Mouse (Mus musculus) midbrain, embryonic 12.5 days (tissue): ENCODE measurements around the gene Thap7. TPM values are rescaled to one million over a fixed set of nuclear protein-coding genes. Genes with fewer than 3 reads are reported as not detected.
A peak's percentile ranks its signal among the peaks of the same experiment; 100 is the strongest.
"Not testable (repeated sequence)": the region's sequence is repeated elsewhere in the genome, so short reads cannot be mapped to it uniquely, and the experiment has no call there.

Experiments used
- ATAC-seq: fragments of 200-750 bp; cut with Nextera tagmentation; 2 replicates; pipeline ENCODE4 v1.8.0; 2017; ENCODE audit warnings: low read depth, moderate TSS enrichment, moderate library complexity; ENCODE audit not compliant: low FRiP score
- H3K27ac ChIP-seq: fragments of 300-500 bp; sonication (generic); replicated peaks from 2 replicates; pipeline ENCODE4 v1.5.1; 2016; ENCODE audit warnings: mild to moderate bottlenecking
- H3K27me3 ChIP-seq: fragments of 300-500 bp; sonication (generic); 2 replicates; pipeline ENCODE4 v1.6.1; 2016; ENCODE audit warnings: mild to moderate bottlenecking
- H3K36me3 ChIP-seq: fragments of 300-500 bp; sonication (generic); 2 replicates; pipeline ENCODE4 v1.6.1; 2016
- H3K4me1 ChIP-seq: fragments of 300-500 bp; sonication (generic); 2 replicates; pipeline ENCODE4 v1.6.1; 2016
- H3K4me2 ChIP-seq: fragments of 300-500 bp; sonication (generic); replicated peaks from 2 replicates; pipeline ENCODE4 v1.6.1; 2016; ENCODE audit warnings: mild to moderate bottlenecking, moderate library complexity
- H3K4me3 ChIP-seq: fragments of 300-500 bp; sonication (generic); 2 replicates; pipeline ENCODE4 v1.5.1; 2016; ENCODE audit warnings: mild to moderate bottlenecking
- H3K9ac ChIP-seq: fragments of 300-500 bp; sonication (generic); replicated peaks from 2 replicates; pipeline ENCODE4 v1.6.1; 2016; ENCODE audit warnings: mild to moderate bottlenecking, moderate library complexity
- H3K9me3 ChIP-seq: fragments of 300-500 bp; sonication (generic); 2 replicates; pipeline ENCODE4 v1.6.1; 2016; ENCODE audit warnings: mild to moderate bottlenecking
- WGBS: fragments of 180-500 bp; shearing (Covaris S2); methylation state at CpG from one replicate; pipeline ENCODE4 v1.1.7; 2016; 5-methylcytosine and 5-hydroxymethylcytosine counted together
- polyA plus RNA-seq: library from polyadenylated mRNA; unstranded; fragments of >200 nt; fragmentation: Nextera tagmentation; extraction: Ambion mirVana; gene quantifications from 2 replicates; pipeline ENCODE4 v1.2.1, GENCODE M21; 2016

Thap7 gene
- polyA plus RNA-seq, 1 experiment from 2014 or later = 61.2 TPM

DNA sequence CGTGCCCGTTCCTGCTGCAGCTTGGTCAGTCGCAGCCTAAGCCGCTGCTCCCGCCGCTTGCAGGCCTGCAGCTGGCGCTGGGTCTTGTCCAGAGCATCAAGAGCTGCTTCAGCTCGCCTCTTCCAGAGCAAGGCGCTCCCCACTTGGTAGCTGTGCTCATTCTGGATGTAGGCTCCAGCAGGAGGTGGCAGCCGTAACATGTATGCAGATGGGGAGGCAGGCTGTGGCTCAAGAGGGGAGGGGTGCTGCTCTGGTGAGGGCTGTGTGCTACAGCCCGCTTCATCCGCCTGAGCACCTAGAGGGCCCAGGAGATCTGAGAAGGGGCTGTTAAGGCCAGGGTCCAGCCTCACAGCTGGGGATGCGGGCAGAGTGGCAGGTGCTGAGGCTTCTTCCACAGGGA is 2.7 kb downstream of the Thap7 start:
- no peak overlapping the region for H3K9ac ChIP-seq
- H3K36me3 ChIP-seq = peaks cover 55% of the 10 kb centered on the region
- H3K27me3 ChIP-seq = no peaks in the 10 kb centered on the region
- no peak overlapping the region for H3K4me3 ChIP-seq
- H3K4me2 ChIP-seq = no peak overlapping the region
- peak overlapping the region; percentile 46; the same call in 1 of the 2 replicates for H3K27ac ChIP-seq
- ATAC-seq = no peak
- H3K4me1 ChIP-seq = peaks cover 22% of the 10 kb centered on the region
- H3K9me3 ChIP-seq = no peaks in the 10 kb centered on the region
- 89% methylated on average over 13 of the region's 13 CpGs for WGBS

DNA sequence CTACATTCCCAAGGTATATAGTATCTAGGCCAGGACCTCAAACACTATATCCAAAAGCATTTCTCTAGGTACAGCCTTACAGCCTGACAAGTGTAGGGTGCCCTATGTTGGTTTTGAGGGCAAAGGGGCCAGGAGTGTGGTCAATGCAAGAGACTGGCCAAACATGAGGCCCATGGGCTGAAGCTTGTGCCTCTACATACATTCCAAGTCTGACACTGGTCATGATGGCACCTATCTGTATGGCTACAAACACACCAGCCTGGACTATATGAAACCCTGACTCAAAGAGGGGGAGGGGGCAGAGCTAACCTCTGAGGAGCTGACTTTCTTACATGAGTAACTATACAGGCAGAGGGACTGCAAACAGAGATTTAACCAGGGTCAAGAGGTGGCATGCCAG is 3.3 kb downstream of the Thap7 start:
- peaks cover 22% of the 10 kb centered on the region for H3K4me1 ChIP-seq
- no peaks in the 10 kb centered on the region for H3K9me3 ChIP-seq
- no peaks in the 10 kb centered on the region for H3K27me3 ChIP-seq
- ATAC-seq = no peak
- no peak overlapping the region for H3K9ac ChIP-seq
- H3K27ac ChIP-seq = no peak overlapping the region
- no peak overlapping the region for H3K4me3 ChIP-seq
- peaks cover 61% of the 10 kb centered on the region for H3K36me3 ChIP-seq
- no peak overlapping the region for H3K4me2 ChIP-seq

DNA sequence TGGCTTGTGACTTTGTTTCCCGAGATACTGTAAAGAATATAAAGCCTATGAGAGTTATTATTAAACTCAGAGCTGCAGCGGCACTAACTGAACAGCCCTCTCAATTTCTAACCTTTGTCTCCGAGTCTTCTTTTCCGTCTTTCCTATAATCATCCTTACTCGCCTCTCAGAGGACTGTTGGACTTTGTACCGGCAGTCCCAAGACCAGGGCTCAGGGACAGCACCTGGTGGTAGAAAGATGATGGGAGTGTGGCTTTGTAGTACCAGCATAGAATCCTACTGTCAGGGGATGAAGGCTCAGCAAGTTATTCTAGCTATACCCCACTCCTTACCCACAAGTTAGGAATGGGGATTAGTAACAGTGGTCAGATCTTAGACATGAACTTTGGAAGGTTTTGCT is 4.7 kb downstream of the Thap7 start:
- WGBS = 96% methylated on average over 6 of the region's 6 CpGs
- Histone ChIP-seq H3K4me1 (peaks cover 10% of the 10 kb centered on the region), H3K27ac (no peak overlapping the region), H3K9ac (no peak overlapping the region), H3K4me3 (no peak overlapping the region), H3K9me3 (no peaks in the 10 kb centered on the region), H3K27me3 (no peaks in the 10 kb centered on the region), H3K36me3 (peaks cover 75% of the 10 kb centered on the region), H3K4me2 (no peak overlapping the region)
- no peak for ATAC-seq

DNA sequence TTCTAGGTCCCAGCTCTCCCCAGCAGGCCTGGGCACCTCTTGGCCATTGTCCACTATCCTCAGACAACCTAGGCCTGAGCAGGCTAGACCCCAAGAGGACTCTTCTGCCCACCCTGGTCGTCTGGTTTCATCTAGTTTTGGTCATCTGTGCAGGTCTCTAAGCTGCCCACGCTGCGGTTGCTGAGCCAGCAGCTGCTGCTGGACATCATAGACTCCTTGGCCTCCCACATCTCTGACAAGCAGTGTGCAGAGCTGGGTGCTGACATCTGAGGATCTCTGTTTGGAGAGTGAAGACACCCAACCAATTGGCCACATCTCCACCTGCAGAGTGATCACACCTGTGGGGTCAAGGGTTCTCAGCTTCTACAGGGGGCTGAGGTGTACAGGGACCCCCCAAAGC is 5.4 kb downstream of the Thap7 start:
- 89% methylated on average over 3 of the region's 3 CpGs for WGBS
- Histone ChIP-seq H3K9me3 (no peaks in the 10 kb centered on the region), H3K4me2 (no peak overlapping the region), H3K27me3 (no peaks in the 10 kb centered on the region), H3K4me1 (peaks cover 10% of the 10 kb centered on the region), H3K9ac (no peak overlapping the region), H3K36me3 (peaks cover 82% of the 10 kb centered on the region), H3K27ac (no peak overlapping the region), H3K4me3 (no peak overlapping the region)
- ATAC-seq = no peak

DNA sequence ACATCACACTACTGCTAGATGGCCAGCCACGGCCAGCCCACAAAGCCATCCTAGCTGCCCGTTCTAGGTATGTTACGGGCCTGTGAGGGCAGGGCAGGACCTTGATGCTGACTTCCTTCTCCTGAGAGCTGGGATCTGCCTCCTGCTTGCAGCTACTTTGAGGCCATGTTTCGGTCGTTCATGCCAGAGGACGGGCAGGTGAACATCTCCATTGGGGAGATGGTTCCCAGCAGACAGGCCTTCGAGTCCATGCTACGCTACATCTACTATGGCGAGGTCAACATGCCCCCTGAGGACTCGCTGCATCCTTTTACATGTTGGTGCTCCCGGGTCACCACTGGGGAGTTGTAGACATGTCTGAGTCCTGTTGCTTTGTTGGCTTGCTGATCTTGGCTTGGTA is 6.8 kb downstream of the Thap7 start:
- 95% methylated on average over 11 of the region's 11 CpGs for WGBS
- no peaks in the 10 kb centered on the region for H3K27me3 ChIP-seq
- no peak overlapping the region for H3K4me2 ChIP-seq
- no peaks in the 10 kb centered on the region for H3K9me3 ChIP-seq
- H3K36me3 ChIP-seq = peaks cover 96% of the 10 kb centered on the region
- no peak overlapping the region for H3K27ac ChIP-seq
- H3K4me3 ChIP-seq = no peak overlapping the region
- H3K9ac ChIP-seq = no peak overlapping the region
- H3K4me1 ChIP-seq = no peaks in the 10 kb centered on the region
- no peak for ATAC-seq

DNA sequence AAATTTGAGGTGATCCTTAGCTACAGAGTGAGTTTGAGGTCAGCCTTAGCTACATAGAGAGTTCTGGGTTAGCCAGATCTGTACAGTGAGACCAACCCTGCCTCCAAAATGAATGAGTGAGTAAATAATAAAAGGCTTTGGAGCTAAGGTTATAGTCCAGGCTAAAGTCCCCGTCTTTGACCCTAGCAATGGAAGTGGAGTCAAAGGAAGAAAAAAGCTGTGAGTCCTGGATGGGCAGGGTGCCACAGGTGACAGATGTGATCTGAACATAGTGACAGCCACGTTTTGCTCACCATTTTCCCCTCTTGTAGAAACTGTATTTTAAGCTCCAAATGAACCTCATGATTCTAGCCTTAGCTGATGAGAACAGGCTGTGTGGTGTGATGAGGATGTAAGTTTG is 12.0 kb downstream of the Thap7 start:
- ATAC-seq = no peak
- no peak overlapping the region for H3K9ac ChIP-seq
- H3K9me3 ChIP-seq = no peaks in the 10 kb centered on the region
- H3K27me3 ChIP-seq = no peaks in the 10 kb centered on the region
- WGBS = 74% methylated on average over 2 of the region's 2 CpGs
- H3K36me3 ChIP-seq = peaks cover 96% of the 10 kb centered on the region
- no peak overlapping the region for H3K4me3 ChIP-seq
- H3K27ac ChIP-seq = no peak overlapping the region
- no peaks in the 10 kb centered on the region for H3K4me1 ChIP-seq
- H3K4me2 ChIP-seq = no peak overlapping the region

DNA sequence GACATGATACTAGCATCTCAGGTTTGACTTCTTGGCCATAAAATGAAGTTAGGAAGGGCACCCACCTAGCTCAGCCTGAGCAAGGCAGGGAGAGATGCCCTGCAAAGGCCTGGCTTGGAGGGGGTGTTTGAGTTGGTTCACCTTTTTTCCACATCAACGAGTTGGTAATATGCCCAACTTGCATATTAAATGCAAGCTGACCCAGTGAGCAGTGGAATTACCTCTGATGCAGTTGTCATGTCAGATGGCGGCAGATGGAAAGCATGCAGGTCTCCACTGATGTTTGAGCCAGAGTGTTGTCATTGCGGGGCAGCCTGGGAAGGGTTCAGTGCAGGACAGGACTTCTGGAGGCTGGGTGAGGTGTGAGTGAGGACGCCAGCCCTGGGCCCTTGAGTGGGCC is 19.5 kb downstream of the Thap7 start:
- peaks cover 50% of the 10 kb centered on the region for H3K36me3 ChIP-seq

DNA sequence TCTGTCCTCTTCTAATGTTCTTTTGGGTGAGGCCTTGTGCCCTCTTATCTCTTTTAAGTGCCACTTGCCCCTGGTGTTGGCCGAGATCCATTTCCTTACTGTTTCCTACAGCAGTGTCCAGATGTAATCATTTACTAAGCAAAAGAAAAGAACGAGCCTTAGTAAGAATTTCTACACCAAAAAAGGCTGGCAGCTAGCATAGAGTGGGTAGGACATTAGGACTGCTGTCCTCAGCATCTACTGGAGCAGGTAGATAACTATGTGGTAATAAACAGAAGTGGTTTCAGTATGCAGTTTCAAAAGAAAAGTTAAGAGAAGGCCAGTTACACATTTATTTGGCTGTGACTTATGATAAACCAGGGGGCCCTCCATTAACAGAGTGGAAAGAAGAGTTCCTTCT is 20.2 kb downstream of the Thap7 start:
- Histone ChIP-seq H3K4me1 (peaks cover 15% of the 10 kb centered on the region), H3K4me3 (no peak overlapping the region), H3K9me3 (no peaks in the 10 kb centered on the region), H3K27ac (no peak overlapping the region), H3K4me2 (peak overlapping the region; percentile 78), H3K9ac (0 out of 2 replicates have a peak overlapping the region, but pooled peaks have one; percentile 7), H3K27me3 (peaks cover 4% of the 10 kb centered on the region; the same call in 1 of the 2 replicates), H3K36me3 (peaks cover 43% of the 10 kb centered on the region)
- no peak for ATAC-seq
- 93% methylated on average over 2 of the region's 2 CpGs for WGBS

More for the DNA sequence above, 19.5 kb downstream of the Thap7 start:
- WGBS = 95% methylated on average over 4 of the region's 4 CpGs
- Histone ChIP-seq H3K4me2 (no peak overlapping the region), H3K9me3 (no peaks in the 10 kb centered on the region), H3K9ac (no peak overlapping the region), H3K27me3 (peaks cover 4% of the 10 kb centered on the region; the same call in 1 of the 2 replicates), H3K4me3 (no peak overlapping the region), H3K4me1 (peaks cover 15% of the 10 kb centered on the region), H3K27ac (no peak overlapping the region)
- ATAC-seq = no peak

DNA sequence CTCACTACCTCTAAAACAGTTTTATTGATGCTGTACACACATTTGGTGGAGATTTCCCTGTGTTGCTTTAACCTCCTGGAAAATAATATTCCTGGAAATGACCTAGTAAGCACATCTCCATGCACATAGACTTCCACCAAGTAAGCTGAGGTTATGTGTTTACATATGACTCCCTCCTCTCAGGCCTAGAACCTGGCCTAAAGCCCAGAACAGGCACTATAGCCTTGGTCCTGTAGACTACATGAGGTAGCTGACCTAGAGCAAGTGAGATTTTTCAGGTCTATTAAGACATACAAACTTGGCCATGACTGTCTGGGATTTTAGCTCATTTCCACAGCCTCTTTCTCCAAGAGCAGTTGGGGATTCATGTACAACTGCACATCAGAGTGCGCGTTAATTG is 20.8 kb downstream of the Thap7 start:
- peak overlapping the region; percentile 78 for H3K4me2 ChIP-seq
- H3K27me3 ChIP-seq = peaks cover 4% of the 10 kb centered on the region; the same call in 1 of the 2 replicates
- peaks cover 38% of the 10 kb centered on the region for H3K36me3 ChIP-seq
- no peaks in the 10 kb centered on the region for H3K9me3 ChIP-seq
- 100% methylated on average over 2 of the region's 2 CpGs for WGBS
- H3K4me3 ChIP-seq = peak overlapping the region; percentile 78; the same call in 1 of the 2 replicates
- no peak overlapping the region for H3K27ac ChIP-seq
- peak overlapping the region; percentile 86; the same call in 1 of the 2 replicates for H3K9ac ChIP-seq
- peaks cover 15% of the 10 kb centered on the region for H3K4me1 ChIP-seq
- no peak for ATAC-seq

DNA sequence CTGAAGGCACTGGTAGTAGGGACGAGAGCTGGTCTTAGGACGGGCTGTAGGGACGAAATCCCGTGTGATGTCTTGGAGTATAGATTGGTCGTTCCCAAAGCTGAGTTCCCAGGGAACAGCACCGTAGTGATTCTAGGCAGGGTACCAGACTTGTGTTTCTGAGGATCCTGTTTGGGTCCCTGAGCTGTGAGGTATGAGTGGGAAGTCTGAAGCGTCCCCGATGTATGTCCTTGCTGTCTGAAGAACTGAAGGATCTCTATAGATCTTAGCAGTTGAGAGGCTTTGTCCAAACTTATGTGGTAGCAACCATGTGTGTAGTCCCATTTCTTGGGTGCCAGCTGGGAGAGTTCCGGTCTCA is 21.7 kb downstream of the Thap7 start:
- Histone ChIP-seq H3K4me3 (peak overlapping the region; percentile 78), H3K4me1 (peaks cover 15% of the 10 kb centered on the region), H3K9ac (peak overlapping the region; percentile 86), H3K4me2 (peak overlapping the region; percentile 78), H3K27ac (peak overlapping the region; percentile 54; the same call in 1 of the 2 replicates), H3K36me3 (peaks cover 29% of the 10 kb centered on the region), H3K9me3 (no peaks in the 10 kb centered on the region), H3K27me3 (peaks cover 4% of the 10 kb centered on the region; the same call in 1 of the 2 replicates)
- 12% methylated on average over 9 of the region's 9 CpGs for WGBS
- 0 out of 2 replicates have a peak, but pooled peaks have one; percentile 0 for ATAC-seq

DNA sequence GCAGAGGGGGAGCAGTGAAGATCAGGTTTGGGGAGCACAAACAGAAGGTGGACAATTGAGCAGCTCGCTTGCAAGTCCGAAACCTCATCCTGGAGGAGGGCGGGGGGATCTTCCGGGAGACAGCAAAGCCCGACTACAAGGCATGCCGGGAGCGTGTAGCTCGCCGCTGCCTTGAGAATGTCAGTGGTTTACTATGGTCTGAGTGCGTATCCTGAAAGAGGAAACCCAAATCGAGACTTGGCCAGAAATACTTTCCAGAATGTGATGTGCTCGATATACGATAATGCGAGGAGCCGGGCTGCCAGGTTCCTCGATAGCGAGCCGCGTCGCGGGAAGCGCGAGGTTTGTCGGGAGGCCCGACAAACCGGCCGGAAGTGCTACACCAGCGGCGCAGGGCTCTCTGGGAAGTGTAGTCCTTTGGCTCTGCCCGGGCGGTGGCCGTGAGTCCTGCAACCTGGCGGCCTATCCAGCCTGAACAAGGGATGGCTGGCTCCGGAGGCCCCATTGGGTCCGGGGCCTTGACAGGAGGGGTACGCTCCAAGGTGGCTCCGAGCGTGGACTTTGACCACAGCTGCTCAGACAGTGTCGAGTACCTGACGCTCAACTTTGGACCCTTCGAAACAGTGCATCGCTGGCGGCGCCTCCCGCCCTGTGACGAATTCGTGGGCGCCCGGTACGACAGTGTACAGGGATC is 22.2 kb downstream of the Thap7 start, which contains the start of gene Lztr1:
TSS of gene Lztr1 (plus strand) at position 143 of the 694 bp plus-strand sequence.
- H3K4me3 ChIP-seq = peak within 1 kb of the TSS; percentile 78
- peaks cover 15% of the 10 kb centered on the region for H3K4me1 ChIP-seq
- H3K27me3 ChIP-seq = peaks cover 4% of the 10 kb centered on the region; the same call in 1 of the 2 replicates
- H3K9ac ChIP-seq = peak within 1 kb of the TSS; percentile 86
- H3K36me3 ChIP-seq = peaks cover 24% of the 10 kb centered on the region
- peak; percentile 98 for ATAC-seq
- peak within 1 kb of the TSS; percentile 78 for H3K4me2 ChIP-seq
- H3K9me3 ChIP-seq = no peaks in the 10 kb centered on the region
- peak within 1 kb of the TSS; percentile 84 for H3K27ac ChIP-seq
- WGBS = under 1% methylated on average over 50 of the region's 50 CpGs

DNA sequence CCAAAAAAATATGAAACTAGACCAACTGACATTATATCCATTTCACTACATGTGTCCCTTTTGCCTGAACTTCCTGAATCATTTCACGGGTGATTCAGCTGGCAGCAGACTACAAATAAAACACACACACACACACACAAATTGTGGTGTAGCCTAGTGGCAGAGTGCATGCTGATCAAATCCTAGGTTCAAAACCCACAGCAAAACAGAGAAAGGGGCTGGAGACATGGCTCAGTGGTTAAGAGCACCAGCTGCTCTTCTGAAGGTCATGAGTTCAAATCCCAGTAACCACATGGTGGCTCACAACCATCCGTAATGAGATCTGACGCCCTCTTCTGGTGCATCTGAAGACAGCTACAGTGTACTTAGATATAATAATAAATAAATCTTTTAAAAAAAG is 22.9 kb downstream of the Thap7 start:
- peak; percentile 3; the same call in 1 of the 2 replicates for ATAC-seq
- not testable (repeated sequence) for H3K27me3 ChIP-seq, H3K9me3 ChIP-seq
- Histone ChIP-seq H3K27ac (peak overlapping the region; percentile 84), H3K4me1 (peaks cover 15% of the 10 kb centered on the region), H3K4me3 (peak overlapping the region; percentile 78), H3K9ac (peak overlapping the region; percentile 86), H3K36me3 (peaks cover 17% of the 10 kb centered on the region), H3K4me2 (peak overlapping the region; percentile 78)
- WGBS = 29% methylated on average over 3 of the region's 3 CpGs
